Mouse (Mus musculus): ENCODE measurements at regions not wholly inside any gene's neighbourhood (a gene's known extent, or its start where the extent isn't known, plus 50 kb on each side); places are given as distances from the start of the nearest gene placed in this dataset.

DNA sequence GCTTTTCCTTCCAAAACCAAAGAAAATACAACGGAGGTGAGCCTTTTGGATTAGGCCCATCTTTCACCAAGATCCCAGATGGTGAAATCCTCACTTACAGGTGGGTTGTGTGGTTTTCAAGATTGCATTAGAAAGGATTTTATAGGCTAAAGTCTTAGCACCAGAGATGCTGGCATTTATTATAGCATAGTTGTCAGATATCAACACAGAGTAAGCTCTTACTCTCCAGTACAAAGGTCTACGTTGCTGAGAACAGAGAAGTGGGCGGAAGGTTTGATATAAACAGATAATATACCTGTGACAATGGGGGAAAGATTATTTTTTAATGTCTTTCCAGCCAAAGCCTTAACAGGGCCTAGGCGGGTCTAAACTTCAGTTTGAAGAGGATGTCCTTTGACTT is 57.4 kb upstream of the Cyp1b1 start:
- no peak overlapping the region for H3K27ac ChIP-seq
- H3K4me3 ChIP-seq = no peak overlapping the region
- H3K27me3 ChIP-seq (ENCODE audit: control insufficient read depth, insufficient read depth, low read length) = no peaks in the 10 kb centered on the region
- no peaks in the 10 kb centered on the region for H3K36me3 ChIP-seq (ENCODE audit: control insufficient read depth, insufficient read depth, low read length)
- TF ChIP-seq CTCF (IDR thresholded peaks at IDR 0.05) (no peak), POLR2A (IDR thresholded peaks at IDR 0.05; ENCODE audit: insufficient read depth, low read depth, low read length) (no peak), EP300 (IDR thresholded peaks at IDR 0.05; ENCODE audit: insufficient read depth, low read depth, low read length) (no peak)
- H3K9ac ChIP-seq (ENCODE audit: low read depth, low read length) = no peak overlapping the region
- intact Hi-C loops (cut with DNase I) = no loop called here
- no peak for DNase-seq
- WGBS = 93% methylated on average over 4 of the region's 4 CpGs
- no peaks in the 10 kb centered on the region for H3K79me2 ChIP-seq (replicated peaks; ENCODE audit: control insufficient read depth, insufficient read depth, low read length)
- no peaks in the 10 kb centered on the region; the same call in 1 of the 2 replicates for H3K4me1 ChIP-seq (ENCODE audit: control insufficient read depth, insufficient read depth, low read length)

GRCm38 (mm10) chr17:79771727-79772126 is 56.9 kb upstream of the Cyp1b1 start:
- no peak overlapping the region for H3K27ac ChIP-seq
- no peaks in the 10 kb centered on the region for H3K27me3 ChIP-seq (ENCODE audit: control insufficient read depth, insufficient read depth, low read length)
- H3K4me3 ChIP-seq = no peak overlapping the region
- intact Hi-C loops (cut with DNase I) = no loop called here
- DNase-seq = no peak
- no peak for TF ChIP-seq EP300 (IDR thresholded peaks at IDR 0.05; ENCODE audit: insufficient read depth, low read depth, low read length)
- no peak for TF ChIP-seq POLR2A (IDR thresholded peaks at IDR 0.05; ENCODE audit: insufficient read depth, low read depth, low read length)
- TF ChIP-seq CTCF (IDR thresholded peaks at IDR 0.05) = no peak
- H3K4me1 ChIP-seq (ENCODE audit: control insufficient read depth, insufficient read depth, low read length) = no peaks in the 10 kb centered on the region; the same call in 1 of the 2 replicates
- WGBS = 66% methylated on average over 10 of the region's 10 CpGs
- no peaks in the 10 kb centered on the region for H3K36me3 ChIP-seq (ENCODE audit: control insufficient read depth, insufficient read depth, low read length)
- no peaks in the 10 kb centered on the region for H3K79me2 ChIP-seq (replicated peaks; ENCODE audit: control insufficient read depth, insufficient read depth, low read length)
- H3K9ac ChIP-seq (ENCODE audit: low read depth, low read length) = no peak overlapping the region

DNA sequence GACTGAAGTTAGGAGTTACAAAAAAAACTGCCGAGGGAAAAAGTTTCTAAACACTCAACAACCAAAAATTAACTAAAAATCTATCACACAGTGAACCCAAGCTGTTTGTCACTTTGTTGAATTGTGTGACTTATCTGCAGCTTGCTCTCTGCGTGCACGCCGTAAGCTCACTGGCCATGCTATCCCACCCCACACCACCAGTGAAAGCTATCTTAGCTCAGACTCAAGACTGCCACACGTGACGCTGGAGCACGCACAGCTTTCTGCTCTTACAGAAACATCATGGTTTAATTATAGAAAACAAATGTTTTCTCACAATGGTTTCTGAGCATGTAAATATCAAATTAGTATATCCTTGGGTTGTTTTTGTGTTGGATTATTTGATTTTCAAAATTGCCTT is 56.0 kb upstream of the Cyp1b1 start:
- Histone ChIP-seq H3K9ac (ENCODE audit: low read depth, low read length) (no peak overlapping the region), H3K79me2 (replicated peaks; ENCODE audit: control insufficient read depth, insufficient read depth, low read length) (no peaks in the 10 kb centered on the region), H3K27me3 (ENCODE audit: control insufficient read depth, insufficient read depth, low read length) (no peaks in the 10 kb centered on the region), H3K27ac (no peak overlapping the region), H3K4me1 (ENCODE audit: control insufficient read depth, insufficient read depth, low read length) (peaks cover 2% of the 10 kb centered on the region), H3K36me3 (ENCODE audit: control insufficient read depth, insufficient read depth, low read length) (no peaks in the 10 kb centered on the region), H3K4me3 (no peak overlapping the region)
- WGBS = 91% methylated on average over 7 of the region's 7 CpGs
- TF ChIP-seq EP300 (IDR thresholded peaks at IDR 0.05; ENCODE audit: insufficient read depth, low read depth, low read length) = no peak
- TF ChIP-seq CTCF (IDR thresholded peaks at IDR 0.05) = no peak
- no peak for TF ChIP-seq POLR2A (IDR thresholded peaks at IDR 0.05; ENCODE audit: insufficient read depth, low read depth, low read length)
- DNase-seq = no peak
- intact Hi-C loops (cut with DNase I) = no loop called here

GRCm38 (mm10) chr17:79769824-79770223 is 55.0 kb upstream of the Cyp1b1 start:
- TF ChIP-seq POLR2A (IDR thresholded peaks at IDR 0.05; ENCODE audit: insufficient read depth, low read depth, low read length) (no peak), CTCF (IDR thresholded peaks at IDR 0.05) (no peak)
- no peak overlapping the region for H3K4me3 ChIP-seq
- peaks cover 6% of the 10 kb centered on the region for H3K4me1 ChIP-seq (ENCODE audit: control insufficient read depth, insufficient read depth, low read length)
- H3K9ac ChIP-seq (ENCODE audit: low read depth, low read length) = no peak overlapping the region
- H3K27me3 ChIP-seq (ENCODE audit: control insufficient read depth, insufficient read depth, low read length) = no peaks in the 10 kb centered on the region
- no peak for DNase-seq
- 69% methylated on average over 6 of the region's 6 CpGs for WGBS
- no peak overlapping the region for H3K27ac ChIP-seq
- intact Hi-C loops (cut with DNase I) = no loop called here
- no peaks in the 10 kb centered on the region for H3K36me3 ChIP-seq (ENCODE audit: control insufficient read depth, insufficient read depth, low read length)
- no peaks in the 10 kb centered on the region for H3K79me2 ChIP-seq (replicated peaks; ENCODE audit: control insufficient read depth, insufficient read depth, low read length)

DNA sequence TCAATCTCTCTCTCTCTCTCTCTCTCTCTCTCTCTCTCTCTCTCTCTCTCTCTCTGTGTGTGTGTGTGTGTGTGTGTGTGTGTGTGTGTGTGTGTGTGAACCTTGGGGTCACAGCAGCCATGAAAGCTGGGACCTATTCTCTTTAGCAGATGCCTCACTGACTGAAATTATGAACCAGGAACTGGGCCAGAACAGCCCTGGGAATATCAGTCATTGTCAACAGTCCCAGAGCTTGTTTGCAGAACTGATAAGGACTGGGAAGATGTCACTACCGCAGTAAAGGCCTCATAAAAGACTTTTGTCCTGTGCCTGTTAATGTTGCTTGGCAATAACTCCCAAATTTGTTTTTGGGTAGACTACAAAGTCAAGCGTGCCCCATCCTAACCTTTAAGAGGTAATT is 53.2 kb upstream of the Cyp1b1 start:
- no peak for DNase-seq
- no peak overlapping the region for H3K9ac ChIP-seq (ENCODE audit: low read depth, low read length)
- no peaks in the 10 kb centered on the region for H3K36me3 ChIP-seq (ENCODE audit: control insufficient read depth, insufficient read depth, low read length)
- no peak for TF ChIP-seq CTCF (IDR thresholded peaks at IDR 0.05)
- no peak for TF ChIP-seq EP300 (IDR thresholded peaks at IDR 0.05; ENCODE audit: insufficient read depth, low read depth, low read length)
- no peak for TF ChIP-seq POLR2A (IDR thresholded peaks at IDR 0.05; ENCODE audit: insufficient read depth, low read depth, low read length)
- intact Hi-C loops (cut with DNase I) = no loop called here
- WGBS = 52% methylated on average over 2 of the region's 2 CpGs
- no peaks in the 10 kb centered on the region for H3K79me2 ChIP-seq (replicated peaks; ENCODE audit: control insufficient read depth, insufficient read depth, low read length)
- H3K27me3 ChIP-seq (ENCODE audit: control insufficient read depth, insufficient read depth, low read length) = no peaks in the 10 kb centered on the region
- H3K4me1 ChIP-seq (ENCODE audit: control insufficient read depth, insufficient read depth, low read length) = peaks cover 9% of the 10 kb centered on the region
- no peak overlapping the region for H3K27ac ChIP-seq
- H3K4me3 ChIP-seq = no peak overlapping the region

GRCm38 (mm10) chr17:79765061-79765794 is 50.4 kb upstream of the Cyp1b1 start:
- peaks cover 9% of the 10 kb centered on the region for H3K4me1 ChIP-seq (ENCODE audit: control insufficient read depth, insufficient read depth, low read length)
- peak overlapping the region; percentile 36 for H3K27ac ChIP-seq
- 42% methylated on average over 7 of the region's 7 CpGs for WGBS
- no peak overlapping the region for H3K4me3 ChIP-seq
- no peak for TF ChIP-seq POLR2A (IDR thresholded peaks at IDR 0.05; ENCODE audit: insufficient read depth, low read depth, low read length)
- TF ChIP-seq CTCF (IDR thresholded peaks at IDR 0.05) = no peak
- TF ChIP-seq EP300 (IDR thresholded peaks at IDR 0.05; ENCODE audit: insufficient read depth, low read depth, low read length) = no peak
- H3K36me3 ChIP-seq (ENCODE audit: control insufficient read depth, insufficient read depth, low read length) = no peaks in the 10 kb centered on the region
- peak in 1 of 2 experiments; percentile 26 for DNase-seq
- H3K79me2 ChIP-seq (replicated peaks; ENCODE audit: control insufficient read depth, insufficient read depth, low read length) = no peaks in the 10 kb centered on the region
- intact Hi-C loops (cut with DNase I) = no loop called here
- H3K9ac ChIP-seq (ENCODE audit: low read depth, low read length) = no peak overlapping the region
- H3K27me3 ChIP-seq (ENCODE audit: control insufficient read depth, insufficient read depth, low read length) = no peaks in the 10 kb centered on the region
